Mouse (Mus musculus): ENCODE data around the gene Fbxo40. TPM values are rescaled to one million over a fixed set of nuclear protein-coding genes. Genes with fewer than 3 reads are reported as not detected.

Gene Fbxo40
- polyA plus RNA-seq, 1 experiment, result 1.3 TPM

GRCm38 (mm10) chr16:36934841-36935620 is 55.2 kb downstream of the Fbxo40 start, which contains the start of gene Hcls1:
Hcls1 (plus strand) TSS chr16:36934983.
- Histone ChIP-seq H3K4me2 (ENCODE audit: low read depth) (no peak within 1 kb of the TSS), H3K27me3 (ENCODE audit: control insufficient read depth, insufficient read depth, insufficient read length) (no peaks in the 10 kb centered on the region), H3K79me2 (ENCODE audit: control insufficient read depth, insufficient read depth) (no peaks in the 10 kb centered on the region), H3K36me3 (ENCODE audit: control insufficient read depth, insufficient read depth) (peaks cover 7% of the 10 kb centered on the region), H3K4me3 (no peak within 1 kb of the TSS), H3ac (ENCODE audit: control insufficient read depth, insufficient read length) (no peak within 1 kb of the TSS)
- no peak for TF ChIP-seq POLR2A (IDR thresholded peaks at IDR 0.05; ENCODE audit: insufficient read length, low read depth)
- no peak for TF ChIP-seq POLR2AphosphoS2 (IDR thresholded peaks at IDR 0.05; ENCODE audit: insufficient read length, low read depth)
- TF ChIP-seq SRF (IDR thresholded peaks at IDR 0.05; ENCODE audit: control insufficient read depth, insufficient read length, low read depth), result no peak

- H3K79me2 ChIP-seq (ENCODE audit: control insufficient read depth, insufficient read depth), result no peaks in the 10 kb centered on the region
- peak; percentile 30 for TF ChIP-seq POLR2AphosphoS2 (IDR thresholded peaks at IDR 0.05; ENCODE audit: insufficient read length, low read depth)
- TF ChIP-seq REST (IDR thresholded peaks at IDR 0.05; ENCODE audit: insufficient read depth, insufficient read length), result no peak
- H3K4me3 ChIP-seq, result no peak overlapping the region
- no peaks in the 10 kb centered on the region for H3K27me3 ChIP-seq (ENCODE audit: control insufficient read depth, insufficient read depth, insufficient read length)
- peaks cover 12% of the 10 kb centered on the region for H3K36me3 ChIP-seq (ENCODE audit: control insufficient read depth, insufficient read depth)
- H3K4me2 ChIP-seq (ENCODE audit: low read depth), result no peak overlapping the region
- no peak overlapping the region for H3ac ChIP-seq (ENCODE audit: control insufficient read depth, insufficient read length)
Measured at GRCm38 (mm10) chr16:36934131-36934840, 56.0 kb downstream of the Fbxo40 start.

- no peaks in the 10 kb centered on the region for H3K79me2 ChIP-seq (ENCODE audit: control insufficient read depth, insufficient read depth)
- H3ac ChIP-seq (ENCODE audit: control insufficient read depth, insufficient read length), result no peak overlapping the region
- H3K4me2 ChIP-seq (ENCODE audit: low read depth), result no peak overlapping the region
- no peak overlapping the region for H3K4me3 ChIP-seq
- peaks cover 18% of the 10 kb centered on the region for H3K36me3 ChIP-seq (ENCODE audit: control insufficient read depth, insufficient read depth)
- TF ChIP-seq TCF12 (IDR thresholded peaks at IDR 0.05; ENCODE audit: insufficient read depth, poor library complexity, severe bottlenecking), result no peak
- no peaks in the 10 kb centered on the region for H3K27me3 ChIP-seq (ENCODE audit: control insufficient read depth, insufficient read depth, insufficient read length)
Measured at GRCm38 (mm10) chr16:36932546-36932945, 57.7 kb downstream of the Fbxo40 start.

- no peak for TF ChIP-seq CEBPB (IDR thresholded peaks at IDR 0.05; ENCODE audit: insufficient read depth, poor library complexity, severe bottlenecking)
- TF ChIP-seq POLR2A (IDR thresholded peaks at IDR 0.05; ENCODE audit: insufficient read length, low read depth), result no peak
- TF ChIP-seq SRF (IDR thresholded peaks at IDR 0.05; ENCODE audit: control insufficient read depth, insufficient read length, low read depth), result no peak
- no peak for TF ChIP-seq POLR2AphosphoS2 (IDR thresholded peaks at IDR 0.05; ENCODE audit: insufficient read length, low read depth)
- TF ChIP-seq E2F4 (IDR thresholded peaks at IDR 0.05; ENCODE audit: insufficient read depth), result no peak
- TF ChIP-seq TCF3 (IDR thresholded peaks at IDR 0.05; ENCODE audit: insufficient read length, low read depth), result no peak
- no peak for TF ChIP-seq MYOD1 (IDR thresholded peaks at IDR 0.05; ENCODE audit: control insufficient read depth in 1 of 3, insufficient read length in 2 of 3, low read depth in 2 of 3)
- TF ChIP-seq TCF12 (IDR thresholded peaks at IDR 0.05; ENCODE audit: insufficient read depth, poor library complexity, severe bottlenecking), result no peak
- no peak for TF ChIP-seq USF1 (IDR thresholded peaks at IDR 0.05; ENCODE audit: low read depth)
- TF ChIP-seq MAX (IDR thresholded peaks at IDR 0.05; ENCODE audit: low read depth), result no peak
- no peak for TF ChIP-seq MYOG (IDR thresholded peaks at IDR 0.05; ENCODE audit: control insufficient read depth in 1 of 3, insufficient read depth in 1 of 3, insufficient read length in 2 of 3, low read depth in 2 of 3)
- no peak for TF ChIP-seq REST (IDR thresholded peaks at IDR 0.05; ENCODE audit: insufficient read depth, insufficient read length)
- H3ac ChIP-seq (ENCODE audit: control insufficient read depth, insufficient read length), result no peak overlapping the region
- no peaks in the 10 kb centered on the region for H3K79me2 ChIP-seq (ENCODE audit: control insufficient read depth, insufficient read depth)
- peaks cover 18% of the 10 kb centered on the region for H3K36me3 ChIP-seq (ENCODE audit: control insufficient read depth, insufficient read depth)
- no peaks in the 10 kb centered on the region for H3K27me3 ChIP-seq (ENCODE audit: control insufficient read depth, insufficient read depth, insufficient read length)
- no peak overlapping the region for H3K4me2 ChIP-seq (ENCODE audit: low read depth)
- no peak overlapping the region for H3K4me3 ChIP-seq
Measured at GRCm38 (mm10) chr16:36931976-36932375, 58.3 kb downstream of the Fbxo40 start.

GRCm38 (mm10) chr16:36931381-36931780 is 58.9 kb downstream of the Fbxo40 start:
- no peak for TF ChIP-seq SRF (IDR thresholded peaks at IDR 0.05; ENCODE audit: control insufficient read depth, insufficient read length, low read depth)
- TF ChIP-seq USF1 (IDR thresholded peaks at IDR 0.05; ENCODE audit: low read depth), result no peak
- TF ChIP-seq CEBPB (IDR thresholded peaks at IDR 0.05; ENCODE audit: insufficient read depth, poor library complexity, severe bottlenecking), result no peak
- no peak for TF ChIP-seq MYOG (IDR thresholded peaks at IDR 0.05; ENCODE audit: control insufficient read depth in 1 of 3, insufficient read depth in 1 of 3, insufficient read length in 2 of 3, low read depth in 2 of 3)
- no peak for TF ChIP-seq POLR2AphosphoS2 (IDR thresholded peaks at IDR 0.05; ENCODE audit: insufficient read length, low read depth)
- TF ChIP-seq MAX (IDR thresholded peaks at IDR 0.05; ENCODE audit: low read depth), result no peak
- no peaks in the 10 kb centered on the region for H3K79me2 ChIP-seq (ENCODE audit: control insufficient read depth, insufficient read depth)
- H3K36me3 ChIP-seq (ENCODE audit: control insufficient read depth, insufficient read depth), result peaks cover 24% of the 10 kb centered on the region
- no peaks in the 10 kb centered on the region for H3K27me3 ChIP-seq (ENCODE audit: control insufficient read depth, insufficient read depth, insufficient read length)
- no peak overlapping the region for H3K4me3 ChIP-seq
- H3ac ChIP-seq (ENCODE audit: control insufficient read depth, insufficient read length), result no peak overlapping the region
- no peak overlapping the region for H3K4me2 ChIP-seq (ENCODE audit: low read depth)
